Mouse (Mus musculus) lung, adult 2 months (tissue): Measurements from ENCODE around the gene Olfr1111.
"Not testable (repeated sequence)": the region's sequence is repeated elsewhere in the genome, so short reads cannot be mapped to it uniquely, and the experiment has no call there.

Source experiments
- CTCF ChIP-seq: fragments of 200-500 bp; IDR thresholded peaks from 2 replicates; pipeline ENCODE4 v1.5.1; 2011; ENCODE audit warnings: mild to moderate bottlenecking, low read length, control low read depth; ENCODE audit not compliant: insufficient read depth
- POLR2A ChIP-seq: fragments of 200-500 bp; IDR thresholded peaks from 2 replicates; pipeline ENCODE4 v1.6.1; 2011; ENCODE audit warnings: low read depth, mild to moderate bottlenecking, control low read depth, low read length, borderline replicate concordance; ENCODE audit errors: extremely low read depth

GRCm38 (mm10) chr2:87167731-87168130 lies 15.3 kb upstream of the Olfr1111 start:
- not testable (repeated sequence) for TF ChIP-seq CTCF, POLR2A
